Mouse (Mus musculus): ENCODE results near the gene Nln. TPM values are rescaled to one million over a fixed set of nuclear protein-coding genes. Genes with fewer than 3 reads are reported as not detected.

The Nln gene
- polyA plus RNA-seq, 1 experiment from 2014 or later: 21.5 TPM

DNA sequence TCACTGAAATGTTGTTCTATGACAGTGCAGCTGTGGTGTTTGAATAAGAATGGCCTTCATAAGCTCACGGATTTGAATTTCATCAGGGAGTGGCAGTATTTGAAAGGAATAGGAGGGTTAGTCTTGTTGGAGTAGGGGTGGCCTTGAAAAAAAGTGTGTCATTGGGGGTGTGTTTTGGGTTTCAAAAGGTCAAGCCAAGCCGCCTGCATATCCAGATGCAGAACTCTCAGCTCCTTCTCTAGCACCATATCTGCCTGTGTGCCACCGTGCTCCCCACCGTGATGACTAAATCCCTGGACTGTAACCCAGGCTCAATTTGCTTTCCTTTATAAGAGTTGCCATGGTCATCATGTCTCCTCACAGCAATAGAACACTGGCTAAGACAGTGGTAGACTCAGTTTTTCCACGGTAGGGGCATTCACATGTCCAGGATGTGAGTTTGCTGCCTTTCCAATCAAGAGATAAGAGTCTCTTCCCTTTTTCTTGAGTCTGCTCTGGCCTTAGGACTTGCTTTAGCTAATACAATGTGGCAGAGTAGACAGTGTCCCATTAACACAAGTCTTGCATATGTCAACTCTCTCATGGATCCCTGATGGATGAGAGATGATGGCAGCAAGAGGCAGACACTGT is 7.7 kb downstream of the Nln start:
- Histone ChIP-seq H3K4me3 (ENCODE audit: low read length) (no peak overlapping the region), H3K27me3 (ENCODE audit: control insufficient read depth, insufficient read depth, low read length) (no peaks in the 10 kb centered on the region), H3K9ac (ENCODE audit: low read depth, low read length) (no peak overlapping the region), H3K36me3 (ENCODE audit: control insufficient read depth, insufficient read depth, low read length) (no peaks in the 10 kb centered on the region), H3K27ac (ENCODE audit: low read depth, low read length) (no peak overlapping the region), H3K4me1 (ENCODE audit: control insufficient read depth, insufficient read depth, low read length) (no peaks in the 10 kb centered on the region), H3K9me3 (ENCODE audit: control insufficient read depth, low read length) (peaks cover 4% of the 10 kb centered on the region; the same call in 1 of the 2 replicates), H3K4me2 (replicated peaks; ENCODE audit: low read depth, low read length) (no peak overlapping the region)
- ATAC-seq (ENCODE audit: low FRiP score, low TSS enrichment): no peak
- 90% methylated on average over 5 of the region's 5 CpGs for WGBS

DNA sequence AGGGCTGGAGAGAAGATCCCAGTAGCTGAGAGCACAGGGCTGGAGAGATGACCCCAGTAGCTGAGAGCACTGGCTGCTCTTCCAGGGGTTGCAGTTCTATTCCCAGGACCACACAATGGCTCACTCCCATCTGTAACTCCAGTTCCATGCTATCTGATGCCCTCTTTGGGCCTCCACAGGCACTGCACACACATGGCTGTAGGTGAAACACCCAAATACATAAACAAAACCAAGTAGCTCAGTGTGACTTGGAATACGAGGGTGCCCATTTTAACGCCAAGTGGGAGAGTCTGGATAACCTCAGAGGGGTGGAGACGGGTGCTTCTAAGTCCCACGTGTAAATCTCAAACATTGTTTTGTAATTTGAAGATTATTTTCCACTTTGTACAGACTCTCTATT is 9.0 kb downstream of the Nln start:
- H3K36me3 ChIP-seq (ENCODE audit: control insufficient read depth, insufficient read depth, low read length): no peaks in the 10 kb centered on the region
- H3K27ac ChIP-seq (ENCODE audit: low read depth, low read length): no peak overlapping the region
- no peak overlapping the region for H3K4me3 ChIP-seq (ENCODE audit: low read length)
- H3K4me2 ChIP-seq (replicated peaks; ENCODE audit: low read depth, low read length): no peak overlapping the region
- 85% methylated on average over 4 of the region's 4 CpGs for WGBS
- H3K4me1 ChIP-seq (ENCODE audit: control insufficient read depth, insufficient read depth, low read length): no peaks in the 10 kb centered on the region
- no peak overlapping the region for H3K9ac ChIP-seq (ENCODE audit: low read depth, low read length)
- ATAC-seq (ENCODE audit: low FRiP score, low TSS enrichment): no peak
- no peaks in the 10 kb centered on the region for H3K27me3 ChIP-seq (ENCODE audit: control insufficient read depth, insufficient read depth, low read length)
- H3K9me3 ChIP-seq (ENCODE audit: control insufficient read depth, low read length): peaks cover 4% of the 10 kb centered on the region; the same call in 1 of the 2 replicates

DNA sequence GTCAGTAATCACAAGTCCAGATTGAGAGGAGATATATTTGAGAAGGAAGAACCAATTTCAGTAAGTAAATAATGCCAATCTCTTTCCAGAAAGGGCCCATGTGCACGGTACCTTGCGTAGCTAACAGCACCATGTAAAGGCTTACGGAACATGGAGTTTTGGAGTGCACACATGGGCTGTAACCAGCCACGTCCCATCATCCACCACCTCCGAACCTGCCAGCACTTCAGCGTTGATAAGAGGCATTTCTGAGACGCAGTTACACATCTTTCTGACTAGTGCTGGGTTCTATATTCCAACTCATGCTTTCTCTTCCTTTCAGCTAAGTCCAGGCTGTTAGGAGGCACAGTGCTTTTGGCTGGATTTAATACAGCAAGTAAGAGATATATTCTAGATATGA is 12.2 kb downstream of the Nln start:
- Histone ChIP-seq H3K27me3 (ENCODE audit: control insufficient read depth, insufficient read depth, low read length) (no peaks in the 10 kb centered on the region), H3K4me1 (ENCODE audit: control insufficient read depth, insufficient read depth, low read length) (no peaks in the 10 kb centered on the region), H3K4me2 (replicated peaks; ENCODE audit: low read depth, low read length) (no peak overlapping the region), H3K36me3 (ENCODE audit: control insufficient read depth, insufficient read depth, low read length) (no peaks in the 10 kb centered on the region), H3K9me3 (ENCODE audit: control insufficient read depth, low read length) (no peaks in the 10 kb centered on the region), H3K9ac (ENCODE audit: low read depth, low read length) (no peak overlapping the region), H3K27ac (ENCODE audit: low read depth, low read length) (no peak overlapping the region), H3K4me3 (ENCODE audit: low read length) (no peak overlapping the region)
- WGBS: 95% methylated on average over 7 of the region's 7 CpGs
- no peak for ATAC-seq (ENCODE audit: low FRiP score, low TSS enrichment)

DNA sequence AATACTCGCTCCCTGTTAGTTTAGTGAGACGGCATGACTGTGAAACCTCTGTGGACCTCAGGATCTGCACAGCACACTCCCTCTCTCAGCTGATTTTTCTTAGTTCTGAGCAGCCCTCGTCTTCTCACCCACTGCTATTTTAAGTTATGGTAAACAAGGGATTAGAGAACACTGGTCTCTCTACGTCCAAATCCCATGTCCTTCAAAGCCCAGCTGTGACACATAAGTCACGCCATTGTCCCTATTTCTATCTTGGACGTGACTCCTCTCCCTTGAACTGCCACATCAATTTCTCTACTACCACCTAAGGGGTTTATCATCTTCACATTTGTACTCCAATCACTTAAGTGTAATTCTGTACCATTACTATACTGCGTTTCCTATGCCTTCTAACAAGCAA is 13.5 kb downstream of the Nln start:
- no peaks in the 10 kb centered on the region for H3K9me3 ChIP-seq (ENCODE audit: control insufficient read depth, low read length)
- H3K27ac ChIP-seq (ENCODE audit: low read depth, low read length): no peak overlapping the region
- no peaks in the 10 kb centered on the region for H3K27me3 ChIP-seq (ENCODE audit: control insufficient read depth, insufficient read depth, low read length)
- ATAC-seq (ENCODE audit: low FRiP score, low TSS enrichment): no peak
- H3K36me3 ChIP-seq (ENCODE audit: control insufficient read depth, insufficient read depth, low read length): no peaks in the 10 kb centered on the region
- no peak overlapping the region for H3K9ac ChIP-seq (ENCODE audit: low read depth, low read length)
- H3K4me2 ChIP-seq (replicated peaks; ENCODE audit: low read depth, low read length): no peak overlapping the region
- 78% methylated on average over 7 of the region's 7 CpGs for WGBS
- no peaks in the 10 kb centered on the region for H3K4me1 ChIP-seq (ENCODE audit: control insufficient read depth, insufficient read depth, low read length)
- no peak overlapping the region for H3K4me3 ChIP-seq (ENCODE audit: low read length)

GRCm38 (mm10) chr13:104094531-104095385 is 14.7 kb downstream of the Nln start:
- Histone ChIP-seq H3K36me3 (ENCODE audit: control insufficient read depth, insufficient read depth, low read length) (no peaks in the 10 kb centered on the region), H3K9me3 (ENCODE audit: control insufficient read depth, low read length) (no peaks in the 10 kb centered on the region), H3K4me3 (ENCODE audit: low read length) (no peak overlapping the region), H3K4me2 (replicated peaks; ENCODE audit: low read depth, low read length) (no peak overlapping the region), H3K27ac (ENCODE audit: low read depth, low read length) (no peak overlapping the region), H3K4me1 (ENCODE audit: control insufficient read depth, insufficient read depth, low read length) (no peaks in the 10 kb centered on the region), H3K27me3 (ENCODE audit: control insufficient read depth, insufficient read depth, low read length) (no peaks in the 10 kb centered on the region), H3K9ac (ENCODE audit: low read depth, low read length) (no peak overlapping the region)
- WGBS: 76% methylated on average over 11 of the region's 11 CpGs
- no peak for ATAC-seq (ENCODE audit: low FRiP score, low TSS enrichment)

DNA sequence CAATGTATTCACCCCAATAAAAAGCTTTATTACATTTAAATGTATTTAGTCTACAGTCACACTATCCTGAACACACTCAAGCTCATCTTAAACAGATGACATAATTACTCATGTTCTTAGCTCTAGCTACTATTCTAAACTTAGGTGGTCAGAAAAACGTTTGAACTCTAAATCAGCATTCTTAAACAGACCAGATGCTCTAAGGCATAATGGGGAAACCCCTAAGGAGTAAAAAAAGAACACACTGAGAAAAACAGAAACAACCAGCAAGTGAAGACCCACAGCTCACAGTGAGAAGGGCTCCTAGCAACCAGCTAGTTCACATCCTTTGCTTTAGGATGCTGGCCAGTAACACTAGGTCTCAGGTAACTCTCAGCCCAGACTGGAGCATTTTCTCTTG is 17.7 kb downstream of the Nln start:
- Histone ChIP-seq H3K4me1 (ENCODE audit: control insufficient read depth, insufficient read depth, low read length) (no peaks in the 10 kb centered on the region), H3K9me3 (ENCODE audit: control insufficient read depth, low read length) (no peaks in the 10 kb centered on the region), H3K36me3 (ENCODE audit: control insufficient read depth, insufficient read depth, low read length) (no peaks in the 10 kb centered on the region), H3K9ac (ENCODE audit: low read depth, low read length) (no peak overlapping the region), H3K27ac (ENCODE audit: low read depth, low read length) (no peak overlapping the region), H3K27me3 (ENCODE audit: control insufficient read depth, insufficient read depth, low read length) (no peaks in the 10 kb centered on the region), H3K4me2 (replicated peaks; ENCODE audit: low read depth, low read length) (no peak overlapping the region), H3K4me3 (ENCODE audit: low read length) (no peak overlapping the region)
- 13% methylated on average over 1 of the region's 1 CpGs for WGBS
- no peak for ATAC-seq (ENCODE audit: low FRiP score, low TSS enrichment)

- Histone ChIP-seq H3K36me3 (ENCODE audit: control insufficient read depth, insufficient read depth, low read length) (no peaks in the 10 kb centered on the region), H3K9me3 (ENCODE audit: control insufficient read depth, low read length) (no peaks in the 10 kb centered on the region), H3K27ac (ENCODE audit: low read depth, low read length) (no peak overlapping the region), H3K4me3 (ENCODE audit: low read length) (no peak overlapping the region), H3K4me1 (ENCODE audit: control insufficient read depth, insufficient read depth, low read length) (no peaks in the 10 kb centered on the region), H3K4me2 (replicated peaks; ENCODE audit: low read depth, low read length) (no peak overlapping the region), H3K9ac (ENCODE audit: low read depth, low read length) (no peak overlapping the region), H3K27me3 (ENCODE audit: control insufficient read depth, insufficient read depth, low read length) (no peaks in the 10 kb centered on the region)
- ATAC-seq (ENCODE audit: low FRiP score, low TSS enrichment): peak; percentile 82
- 9% methylated on average over 1 of the region's 1 CpGs for WGBS
These were observed 20.0 kb downstream of the Nln start for GRCm38 (mm10) chr13:104089387-104089786.

DNA sequence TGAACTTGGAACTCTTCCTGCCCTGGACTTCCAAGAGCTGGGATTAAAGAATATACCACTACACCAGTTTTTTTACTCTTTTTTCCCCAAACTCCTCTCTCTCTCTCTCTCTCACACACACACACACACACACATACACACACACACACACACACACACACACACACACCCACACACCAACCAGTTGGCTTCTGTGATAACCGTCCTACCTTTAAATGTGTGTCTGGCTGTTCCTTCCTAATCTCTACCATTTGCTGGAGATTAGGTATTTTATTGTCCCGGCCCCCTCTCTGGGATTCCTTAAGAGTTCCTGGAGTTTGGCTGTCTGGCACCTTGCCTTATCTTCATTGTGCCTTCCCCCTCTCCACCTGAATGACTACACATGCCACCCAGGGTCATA is 24.8 kb downstream of the Nln start:
- no peaks in the 10 kb centered on the region for H3K4me1 ChIP-seq (ENCODE audit: control insufficient read depth, insufficient read depth, low read length)
- no peaks in the 10 kb centered on the region for H3K36me3 ChIP-seq (ENCODE audit: control insufficient read depth, insufficient read depth, low read length)
- H3K4me2 ChIP-seq (replicated peaks; ENCODE audit: low read depth, low read length): no peak overlapping the region
- H3K27me3 ChIP-seq (ENCODE audit: control insufficient read depth, insufficient read depth, low read length): no peaks in the 10 kb centered on the region
- ATAC-seq (ENCODE audit: low FRiP score, low TSS enrichment): no peak
- 89% methylated on average over 2 of the region's 2 CpGs for WGBS
- H3K9ac ChIP-seq (ENCODE audit: low read depth, low read length): no peak overlapping the region
- H3K4me3 ChIP-seq (ENCODE audit: low read length): no peak overlapping the region
- no peaks in the 10 kb centered on the region for H3K9me3 ChIP-seq (ENCODE audit: control insufficient read depth, low read length)
- H3K27ac ChIP-seq (ENCODE audit: low read depth, low read length): no peak overlapping the region

DNA sequence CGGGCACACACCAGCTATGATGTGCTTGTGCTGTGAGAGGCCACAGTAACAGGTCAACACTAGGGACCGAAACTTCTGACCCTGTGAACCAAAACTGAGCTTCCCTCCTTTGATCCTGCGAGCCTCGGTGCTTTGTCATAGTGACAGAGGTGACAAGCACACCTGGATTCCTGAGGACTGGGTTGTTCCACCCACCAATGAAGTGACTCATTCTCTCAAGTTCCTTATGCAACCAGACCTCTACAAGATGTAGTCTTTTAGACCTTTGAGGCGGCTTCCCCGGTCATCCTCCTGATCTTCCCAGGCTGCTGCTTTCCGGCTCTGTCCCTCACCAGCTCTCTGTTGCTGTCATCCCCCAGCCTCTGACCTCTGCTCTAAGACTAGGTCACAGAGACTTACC is 26.9 kb downstream of the Nln start:
- Histone ChIP-seq H3K36me3 (ENCODE audit: control insufficient read depth, insufficient read depth, low read length) (no peaks in the 10 kb centered on the region), H3K4me3 (ENCODE audit: low read length) (no peak overlapping the region), H3K27me3 (ENCODE audit: control insufficient read depth, insufficient read depth, low read length) (no peaks in the 10 kb centered on the region), H3K4me2 (replicated peaks; ENCODE audit: low read depth, low read length) (no peak overlapping the region), H3K4me1 (ENCODE audit: control insufficient read depth, insufficient read depth, low read length) (no peaks in the 10 kb centered on the region), H3K9ac (ENCODE audit: low read depth, low read length) (no peak overlapping the region), H3K27ac (ENCODE audit: low read depth, low read length) (no peak overlapping the region), H3K9me3 (ENCODE audit: control insufficient read depth, low read length) (no peaks in the 10 kb centered on the region)
- no peak for ATAC-seq (ENCODE audit: low FRiP score, low TSS enrichment)
- 78% methylated on average over 7 of the region's 7 CpGs for WGBS
